Mouse (Mus musculus) lung, embryonic 15.5 days (tissue): ENCODE data around the gene Gm29666. TPM values are rescaled to one million over a fixed set of nuclear protein-coding genes. Genes with fewer than 3 reads are reported as not detected.

Experiments
- microRNA-seq: library from miRNA; unstranded; fragments of <30 nt; microRNA quantifications from one replicate; pipeline ENCODE4, GENCODE M21; 2016
- polyA plus RNA-seq: library from polyadenylated mRNA; unstranded; fragments of >200 nt; fragmentation: Nextera tagmentation; extraction: Ambion mirVana; gene quantifications from 2 replicates; pipeline ENCODE4 v1.2.1, GENCODE M21; 2015

Gm29666 gene
- polyA plus RNA-seq, 1 experiment from 2014 or later, result 0.44 TPM

Small RNA genes within 50 kb of the gene (microRNA-seq; reads per million reads assigned to microRNA genes)
- gene Mir1249, result 13.5 reads per million, percentile 32 among the genes with 10 or more reads in this experiment

Other genes with a start within 250 kb of the Gm29666 start
- 21.1 and 25.5 TPM in 2 replicates for gene Arhgap8, start 200.0 kb downstream of the Gm29666 start, polyA plus RNA-seq
- gene Phf21b, start 64.0 kb downstream of the Gm29666 start, polyA plus RNA-seq, result 0.24 and 0.67 TPM in 2 replicates
- 37.5 and 39.8 TPM in 2 replicates for gene Nup50, start 3.4 kb upstream of the Gm29666 start, polyA plus RNA-seq
- gene 5031439G07Rik, start 68.5 kb upstream of the Gm29666 start, polyA plus RNA-seq, result 6.8 and 10.6 TPM in 2 replicates
- gene Upk3a, start 97.1 kb upstream of the Gm29666 start, polyA plus RNA-seq, result 8.5 and 9.1 TPM in 2 replicates
- 35.0 TPM in 2 replicates for gene Fam118a, start 108.9 kb upstream of the Gm29666 start, polyA plus RNA-seq
- gene Smc1b, start 211.9 kb upstream of the Gm29666 start, polyA plus RNA-seq, result 0.21 and 0.39 TPM in 2 replicates
- 0.39 and 0.49 TPM in 2 replicates for gene Ribc2, start 212.0 kb upstream of the Gm29666 start, polyA plus RNA-seq